Mouse (Mus musculus): ENCODE data around the gene Marveld1. TPM values are rescaled to one million over a fixed set of nuclear protein-coding genes. Genes with fewer than 3 reads are reported as not detected.

Marveld1 gene
- polyA plus RNA-seq, 1 experiment from 2014 or later = 4.3 TPM

- H3K4me3 ChIP-seq = no peak overlapping the region
- WGBS = 60% methylated on average over 6 of the region's 6 CpGs
Measured at GRCm38 (mm10) chr19:42144067-42144466, 3.1 kb upstream of the Marveld1 start.

GRCm38 (mm10) chr19:42144541-42145167, 2.5 kb upstream of the Marveld1 start:
- H3K27me3 ChIP-seq = peaks cover 13% of the 10 kb centered on the region
- H3K9ac ChIP-seq = no peak overlapping the region
- H3K4me2 ChIP-seq = no peak overlapping the region
- H3K27ac ChIP-seq (replicated peaks) = no peak overlapping the region
- H3K9me3 ChIP-seq = no peaks in the 10 kb centered on the region
- ATAC-seq (ENCODE audit: low FRiP score, low read depth) = no peak
- no peaks in the 10 kb centered on the region for H3K36me3 ChIP-seq
- H3K4me3 ChIP-seq = no peak overlapping the region
- 24% methylated on average over 8 of the region's 8 CpGs for WGBS
- peaks cover 17% of the 10 kb centered on the region for H3K4me1 ChIP-seq (replicated peaks)

More at GRCm38 (mm10) chr19:42144067-42144466, 3.1 kb upstream of the Marveld1 start:
- Histone ChIP-seq H3K9ac (no peak overlapping the region), H3K36me3 (no peaks in the 10 kb centered on the region), H3K4me2 (no peak overlapping the region), H3K27ac (replicated peaks) (no peak overlapping the region), H3K9me3 (no peaks in the 10 kb centered on the region), H3K4me1 (replicated peaks) (peaks cover 14% of the 10 kb centered on the region), H3K27me3 (peaks cover 7% of the 10 kb centered on the region; the same call in 1 of the 2 replicates)
- ATAC-seq (ENCODE audit: low FRiP score, low read depth) = no peak

GRCm38 (mm10) chr19:42145210-42145609, 2.0 kb upstream of the Marveld1 start:
- Histone ChIP-seq H3K36me3 (no peaks in the 10 kb centered on the region), H3K4me2 (no peak overlapping the region), H3K4me1 (replicated peaks) (peaks cover 17% of the 10 kb centered on the region), H3K4me3 (no peak overlapping the region), H3K9me3 (no peaks in the 10 kb centered on the region), H3K27me3 (peaks cover 14% of the 10 kb centered on the region), H3K27ac (replicated peaks) (no peak overlapping the region), H3K9ac (no peak overlapping the region)
- no peak for ATAC-seq (ENCODE audit: low FRiP score, low read depth)
- WGBS = 68% methylated on average over 4 of the region's 4 CpGs

- H3K36me3 ChIP-seq = no peaks in the 10 kb centered on the region
- WGBS = 94% methylated on average over 2 of the region's 2 CpGs
- peaks cover 17% of the 10 kb centered on the region for H3K4me1 ChIP-seq (replicated peaks)
- no peak for ATAC-seq (ENCODE audit: low FRiP score, low read depth)
- H3K4me2 ChIP-seq = no peak overlapping the region
- no peak overlapping the region for H3K4me3 ChIP-seq
- H3K9ac ChIP-seq = no peak overlapping the region
- no peaks in the 10 kb centered on the region for H3K9me3 ChIP-seq
- no peak overlapping the region for H3K27ac ChIP-seq (replicated peaks)
- H3K27me3 ChIP-seq = peaks cover 14% of the 10 kb centered on the region
Measured at GRCm38 (mm10) chr19:42145731-42146130, 1.5 kb upstream of the Marveld1 start.

GRCm38 (mm10) chr19:42146276-42147010, 757 bp upstream of the Marveld1 start:
- H3K4me3 ChIP-seq = no peak overlapping the region
- no peak overlapping the region for H3K4me2 ChIP-seq
- WGBS = 92% methylated on average over 9 of the region's 9 CpGs
- H3K27ac ChIP-seq (replicated peaks) = peak overlapping the region; percentile 65; the same call in 1 of the 2 replicates
- no peaks in the 10 kb centered on the region for H3K9me3 ChIP-seq
- H3K36me3 ChIP-seq = no peaks in the 10 kb centered on the region
- no peak for ATAC-seq (ENCODE audit: low FRiP score, low read depth)
- H3K27me3 ChIP-seq = peaks cover 14% of the 10 kb centered on the region
- peaks cover 17% of the 10 kb centered on the region for H3K4me1 ChIP-seq (replicated peaks)
- H3K9ac ChIP-seq = no peak overlapping the region

- WGBS = under 1% methylated on average over 63 of the region's 63 CpGs
- H3K27me3 ChIP-seq = peaks cover 16% of the 10 kb centered on the region
- H3K4me3 ChIP-seq = peak overlapping the region; percentile 54
- H3K27ac ChIP-seq (replicated peaks) = peak overlapping the region; percentile 65
- no peaks in the 10 kb centered on the region for H3K36me3 ChIP-seq
- H3K4me1 ChIP-seq (replicated peaks) = peaks cover 17% of the 10 kb centered on the region
- peak overlapping the region; percentile 72 for H3K9ac ChIP-seq
- H3K4me2 ChIP-seq = peak overlapping the region; percentile 90
- no peaks in the 10 kb centered on the region for H3K9me3 ChIP-seq
- ATAC-seq (ENCODE audit: low FRiP score, low read depth) = peak; percentile 55; the same call in 1 of the 2 replicates
Measured at GRCm38 (mm10) chr19:42147769-42148568, 769 bp downstream of the Marveld1 start.

GRCm38 (mm10) chr19:42148569-42148860, 1.3 kb downstream of the Marveld1 start:
- no peak for ATAC-seq (ENCODE audit: low FRiP score, low read depth)
- WGBS = 26% methylated on average over 7 of the region's 7 CpGs
- H3K27me3 ChIP-seq = peaks cover 16% of the 10 kb centered on the region

GRCm38 (mm10) chr19:42151990-42152389, 4.8 kb downstream of the Marveld1 start:
- WGBS = 3% methylated on average over 6 of the region's 6 CpGs
- ATAC-seq (ENCODE audit: low FRiP score, low read depth) = no peak
- no peaks in the 10 kb centered on the region for H3K9me3 ChIP-seq
- peaks cover 17% of the 10 kb centered on the region for H3K4me1 ChIP-seq (replicated peaks)
- H3K4me3 ChIP-seq = no peak overlapping the region
- H3K4me2 ChIP-seq = no peak overlapping the region
- no peaks in the 10 kb centered on the region for H3K36me3 ChIP-seq
- H3K27me3 ChIP-seq = peaks cover 13% of the 10 kb centered on the region
- no peak overlapping the region for H3K27ac ChIP-seq (replicated peaks)
- H3K9ac ChIP-seq = no peak overlapping the region

More at GRCm38 (mm10) chr19:42148569-42148860, 1.3 kb downstream of the Marveld1 start:
- H3K9ac ChIP-seq = peak overlapping the region; percentile 72
- peak overlapping the region; percentile 90 for H3K4me2 ChIP-seq
- no peaks in the 10 kb centered on the region for H3K9me3 ChIP-seq
- no peaks in the 10 kb centered on the region for H3K36me3 ChIP-seq
- peak overlapping the region; percentile 54 for H3K4me3 ChIP-seq
- peaks cover 17% of the 10 kb centered on the region for H3K4me1 ChIP-seq (replicated peaks)
- H3K27ac ChIP-seq (replicated peaks) = no peak overlapping the region

- Histone ChIP-seq H3K4me2 (no peak overlapping the region), H3K27ac (replicated peaks) (no peak overlapping the region), H3K27me3 (no peaks in the 10 kb centered on the region), H3K4me3 (no peak overlapping the region), H3K36me3 (no peaks in the 10 kb centered on the region), H3K9ac (no peak overlapping the region), H3K9me3 (no peaks in the 10 kb centered on the region), H3K4me1 (replicated peaks) (no peaks in the 10 kb centered on the region)
- 76% methylated on average over 12 of the region's 12 CpGs for WGBS
- ATAC-seq (ENCODE audit: low FRiP score, low read depth) = no peak
Measured at GRCm38 (mm10) chr19:42157493-42158237, 10.5 kb downstream of the Marveld1 start.

GRCm38 (mm10) chr19:42158246-42159017, 11.2 kb downstream of the Marveld1 start:
- H3K9me3 ChIP-seq = no peaks in the 10 kb centered on the region
- WGBS = 59% methylated on average over 13 of the region's 13 CpGs
- no peak for ATAC-seq (ENCODE audit: low FRiP score, low read depth)

GRCm38 (mm10) chr19:42163764-42164163, 16.6 kb downstream of the Marveld1 start, which contains the start of gene Zfyve27:
Zfyve27 (plus strand) TSS chr19:42163951.
- Histone ChIP-seq H3K4me3 (no peak within 1 kb of the TSS), H3K9me3 (no peaks in the 10 kb centered on the region), H3K4me1 (replicated peaks) (peaks cover 10% of the 10 kb centered on the region), H3K9ac (no peak within 1 kb of the TSS), H3K36me3 (no peaks in the 10 kb centered on the region), H3K27me3 (peaks cover 12% of the 10 kb centered on the region), H3K27ac (replicated peaks) (no peak within 1 kb of the TSS), H3K4me2 (no peak within 1 kb of the TSS)
- WGBS = 69% methylated on average over 5 of the region's 5 CpGs
- no peak for ATAC-seq (ENCODE audit: low FRiP score, low read depth)

More at GRCm38 (mm10) chr19:42158246-42159017, 11.2 kb downstream of the Marveld1 start:
- Histone ChIP-seq H3K4me3 (no peak overlapping the region), H3K27ac (replicated peaks) (no peak overlapping the region), H3K4me2 (no peak overlapping the region), H3K4me1 (replicated peaks) (no peaks in the 10 kb centered on the region), H3K36me3 (no peaks in the 10 kb centered on the region), H3K9ac (no peak overlapping the region), H3K27me3 (no peaks in the 10 kb centered on the region)

Data from hindbrain, embryonic 15.5 days (tissue).